Mouse (Mus musculus): Measurements from ENCODE around the gene Timm44. TPM values are rescaled to one million over a fixed set of nuclear protein-coding genes. Genes with fewer than 3 reads are reported as not detected.

Timm44 gene
- total RNA-seq, 2 experiments from 2014 or later: 42.1 to 68.0 TPM

- peak; percentile 26 for ATAC-seq (ENCODE audit: poor library complexity, severe bottlenecking)
These were observed 36.4 kb downstream of the Timm44 start for GRCm38 (mm10) chr8:4239193-4239890.

- ATAC-seq (ENCODE audit: poor library complexity, severe bottlenecking): peak; percentile 89
These were observed 37.1 kb downstream of the Timm44 start, which contains the start of the genes Map2k7 and Gm49320 for GRCm38 (mm10) chr8:4238434-4239192. TSS of gene Map2k7 (plus strand) at chr8:4238740. TSS of gene Gm49320 (plus strand) at chr8:4238865.

- ATAC-seq (ENCODE audit: poor library complexity, severe bottlenecking): no peak
These were observed 37.8 kb downstream of the Timm44 start for GRCm38 (mm10) chr8:4237814-4238433.

- no peak for ATAC-seq (ENCODE audit: poor library complexity, severe bottlenecking)
These were observed 44.9 kb downstream of the Timm44 start for GRCm38 (mm10) chr8:4230612-4231351.

- no peak for ATAC-seq (ENCODE audit: poor library complexity, severe bottlenecking)
These were observed 45.9 kb downstream of the Timm44 start for GRCm38 (mm10) chr8:4229784-4230183.

GRCm38 (mm10) chr8:4227919-4228318, 47.8 kb downstream of the Timm44 start:
- no peak for ATAC-seq (ENCODE audit: poor library complexity, severe bottlenecking)

- ATAC-seq (ENCODE audit: poor library complexity, severe bottlenecking): no peak
These were observed 48.9 kb downstream of the Timm44 start, which contains the start of gene Lrrc8e for GRCm38 (mm10) chr8:4226739-4227347. TSS of gene Lrrc8e (plus strand) at chr8:4226827.

- no peak for ATAC-seq (ENCODE audit: poor library complexity, severe bottlenecking)
These were observed 49.4 kb downstream of the Timm44 start for GRCm38 (mm10) chr8:4226323-4226722.

- no peak for ATAC-seq (ENCODE audit: poor library complexity, severe bottlenecking)
These were observed 53.7 kb downstream of the Timm44 start for GRCm38 (mm10) chr8:4222059-4222458.

- ATAC-seq (ENCODE audit: poor library complexity, severe bottlenecking): no peak
These were observed 56.1 kb downstream of the Timm44 start for GRCm38 (mm10) chr8:4219617-4220016.

- ATAC-seq (ENCODE audit: poor library complexity, severe bottlenecking): no peak
These were observed 58.7 kb downstream of the Timm44 start, which contains the start of gene Prr36 for GRCm38 (mm10) chr8:4216791-4217621. TSS of gene Prr36 (minus strand) at chr8:4217459.

GRCm38 (mm10) chr8:4216296-4216695, 59.4 kb downstream of the Timm44 start:
- no peak for ATAC-seq (ENCODE audit: poor library complexity, severe bottlenecking)

- peak; percentile 83 for ATAC-seq (ENCODE audit: poor library complexity, severe bottlenecking)
These were observed 61.4 kb downstream of the Timm44 start for GRCm38 (mm10) chr8:4214006-4214980.

- peak; percentile 26 for ATAC-seq (ENCODE audit: poor library complexity, severe bottlenecking)
These were observed 62.3 kb downstream of the Timm44 start for GRCm38 (mm10) chr8:4213210-4214005.

- peak; percentile 24 for ATAC-seq (ENCODE audit: poor library complexity, severe bottlenecking)
These were observed 62.9 kb downstream of the Timm44 start for GRCm38 (mm10) chr8:4212809-4213209.

- ATAC-seq (ENCODE audit: poor library complexity, severe bottlenecking): no peak
These were observed 64.6 kb downstream of the Timm44 start for GRCm38 (mm10) chr8:4211097-4211496.

Data from megakaryocyte, adult 5-6 weeks (primary cell).